Mouse (Mus musculus) intestine, postnatal 0 days (tissue): Measurements from ENCODE around the gene Tmem240. TPM values are rescaled to one million over a fixed set of nuclear protein-coding genes. Genes with fewer than 3 reads are reported as not detected.

Experiments used
- ATAC-seq: fragments of 200-750 bp; cut with Nextera tagmentation; 2 replicates; pipeline ENCODE4 v1.8.0; 2017; ENCODE audit warnings: mild to moderate bottlenecking, moderate TSS enrichment, moderate library complexity
- H3K27ac ChIP-seq: fragments of 300-500 bp; sonication (generic); 2 replicates; pipeline ENCODE4 v1.5.1; 2014; ENCODE audit warnings: mild to moderate bottlenecking, low read depth, low read length, moderate library complexity
- H3K27me3 ChIP-seq: fragments of 300-500 bp; sonication (generic); replicated peaks from 2 replicates; pipeline ENCODE4 v1.6.1; 2014; ENCODE audit warnings: low read length, mixed read lengths; ENCODE audit not compliant: control insufficient read depth, insufficient read depth
- H3K36me3 ChIP-seq: fragments of 300-500 bp; sonication (generic); 2 replicates; pipeline ENCODE4 v1.6.1; 2014; ENCODE audit warnings: mild to moderate bottlenecking, moderate library complexity; ENCODE audit not compliant: control insufficient read depth, insufficient read depth
- H3K4me1 ChIP-seq: fragments of 300-500 bp; sonication (generic); replicated peaks from 2 replicates; pipeline ENCODE4 v1.6.1; 2014; ENCODE audit warnings: antibody characterized with exemption, low read length, mixed read lengths; ENCODE audit not compliant: control insufficient read depth, insufficient read depth
- H3K4me2 ChIP-seq: fragments of 300-500 bp; sonication (generic); replicated peaks from 2 replicates; pipeline ENCODE4 v1.6.1; 2014; ENCODE audit warnings: low read depth, mild to moderate bottlenecking, moderate library complexity
- H3K4me3 ChIP-seq: fragments of 300-500 bp; sonication (generic); 2 replicates; pipeline ENCODE4 v1.5.1; 2014; ENCODE audit warnings: low read depth, low read length
- H3K9ac ChIP-seq: fragments of 300-500 bp; sonication (generic); 2 replicates; pipeline ENCODE4 v1.6.1; 2014; ENCODE audit warnings: mild to moderate bottlenecking, low read depth, low read length
- H3K9me3 ChIP-seq: fragments of 300-500 bp; sonication (generic); 2 replicates; pipeline ENCODE4 v1.6.1; 2016; ENCODE audit warnings: mixed run types; ENCODE audit not compliant: control insufficient read depth
- CTCF ChIP-seq: sonication (generic); IDR thresholded peaks from 2 replicates; pipeline ENCODE4 v1.5.1; 2016; ENCODE audit warnings: low read depth, mild to moderate bottlenecking, control low read depth, antibody characterized with exemption, moderate library complexity
- WGBS: fragments of 180-500 bp; shearing (Covaris S2); extraction: QIAGEN DNeasy Blood & Tissue Kit; methylation state at CpG from one replicate; pipeline ENCODE4 v1.1.7; 2014; 5-methylcytosine and 5-hydroxymethylcytosine counted together
- polyA plus RNA-seq: library from polyadenylated mRNA; unstranded; fragments of >200 nt; fragmentation: Nextera tagmentation; extraction: Ambion mirVana; gene quantifications from 2 replicates; pipeline ENCODE4 v1.2.1, GENCODE M21; 2015

Gene Tmem240
- polyA plus RNA-seq, 1 experiment from 2014 or later, result 0.13 TPM

DNA sequence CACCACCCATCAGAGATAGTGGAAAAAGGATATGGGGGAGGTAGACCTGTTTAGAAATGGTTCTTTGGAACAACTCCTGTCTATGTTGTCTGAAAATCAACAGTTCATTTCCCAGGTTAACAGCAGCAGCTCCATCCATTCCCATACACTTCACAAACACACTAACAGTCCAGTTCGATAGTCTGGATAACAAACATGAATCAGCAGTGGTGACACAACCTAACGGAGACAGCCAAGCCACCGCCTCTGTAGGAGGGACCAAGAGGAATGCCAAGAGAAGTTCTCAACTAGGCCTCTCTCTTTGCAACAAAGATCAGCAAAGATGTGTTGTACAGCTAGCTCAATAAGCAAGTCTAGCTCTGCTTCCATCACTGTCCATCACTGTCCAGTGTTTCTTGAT, 27.8 kb downstream of the Tmem240 start:
- H3K36me3 ChIP-seq, result peaks cover 10% of the 10 kb centered on the region; the same call in 1 of the 2 replicates
- TF ChIP-seq CTCF, result no peak
- H3K9ac ChIP-seq, result no peak overlapping the region
- WGBS, result 81% methylated on average over 3 of the region's 3 CpGs
- no peaks in the 10 kb centered on the region for H3K4me1 ChIP-seq
- H3K27ac ChIP-seq, result no peak overlapping the region
- no peak for ATAC-seq
- no peaks in the 10 kb centered on the region for H3K27me3 ChIP-seq
- H3K4me2 ChIP-seq, result no peak overlapping the region
- H3K4me3 ChIP-seq, result no peak overlapping the region
- H3K9me3 ChIP-seq, result no peaks in the 10 kb centered on the region

DNA sequence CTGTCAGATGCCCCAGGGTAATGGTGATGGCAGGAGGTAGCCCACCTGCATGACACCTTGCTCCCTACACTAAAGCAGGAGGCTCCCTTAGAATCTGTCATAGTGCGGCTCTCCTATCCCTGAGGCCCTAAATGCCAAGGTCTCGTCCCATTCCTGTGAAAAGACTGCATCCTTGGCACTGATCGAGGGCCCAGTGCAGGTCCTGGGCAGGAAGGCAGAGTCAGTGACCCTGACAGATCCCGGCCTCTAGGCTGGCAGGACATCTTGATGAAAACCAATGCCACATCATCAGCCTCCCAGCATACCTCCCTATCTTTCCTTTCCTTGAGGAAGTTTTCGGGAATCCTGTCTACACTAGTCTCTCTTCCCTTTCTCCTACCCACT, 34.9 kb downstream of the Tmem240 start:
- no peak overlapping the region for H3K27ac ChIP-seq
- peak overlapping the region; percentile 92; the same call in 1 of the 2 replicates for H3K4me2 ChIP-seq
- TF ChIP-seq CTCF, result no peak
- H3K9ac ChIP-seq, result peak overlapping the region; percentile 68; the same call in 1 of the 2 replicates
- ATAC-seq, result no peak
- no peaks in the 10 kb centered on the region; the same call in 1 of the 2 replicates for H3K36me3 ChIP-seq
- H3K4me3 ChIP-seq, result peak overlapping the region; percentile 56; the same call in 1 of the 2 replicates
- 0 out of 2 replicates have a peak, but pooled peaks cover 6% of the 10 kb centered on the region for H3K4me1 ChIP-seq
- no peaks in the 10 kb centered on the region for H3K9me3 ChIP-seq
- no peaks in the 10 kb centered on the region for H3K27me3 ChIP-seq
- 64% methylated on average over 5 of the region's 5 CpGs for WGBS

DNA sequence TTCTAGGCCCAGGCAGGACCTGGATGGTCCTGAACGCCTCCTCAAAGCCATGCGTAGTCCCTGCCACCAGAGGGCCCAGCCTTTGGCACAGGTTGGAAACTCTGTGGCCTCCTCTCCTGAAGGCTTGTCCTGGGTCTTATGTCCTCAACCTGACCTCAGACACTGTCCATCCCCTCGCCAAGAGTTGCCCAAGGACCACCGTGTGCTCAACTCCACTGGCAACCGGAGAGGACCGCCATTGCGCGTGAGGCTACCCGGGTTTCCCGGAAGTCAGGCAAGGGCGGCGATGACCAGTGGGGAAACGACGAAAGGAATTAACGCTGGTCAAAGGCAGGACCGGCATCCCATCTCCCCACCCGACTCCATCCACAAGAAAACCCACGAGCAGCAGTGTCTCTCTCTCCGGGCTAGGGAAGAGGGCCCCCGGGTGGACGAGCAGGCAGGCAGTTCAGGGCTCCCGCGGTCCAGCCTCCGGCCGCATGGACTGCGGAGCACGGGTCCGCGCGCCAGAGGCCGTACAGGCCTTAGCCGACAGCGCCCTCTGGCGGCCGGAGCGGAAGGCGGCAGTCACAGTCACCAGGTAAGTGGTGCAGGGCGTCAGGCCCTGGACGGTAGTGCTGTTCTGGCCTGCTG, 35.4 kb downstream of the Tmem240 start:
- Histone ChIP-seq H3K4me3 (peak overlapping the region; percentile 56), H3K27ac (peak overlapping the region; percentile 77; the same call in 1 of the 2 replicates), H3K4me1 (0 out of 2 replicates have a peak, but pooled peaks cover 6% of the 10 kb centered on the region), H3K9ac (peak overlapping the region; percentile 68), H3K27me3 (no peaks in the 10 kb centered on the region), H3K36me3 (no peaks in the 10 kb centered on the region; the same call in 1 of the 2 replicates), H3K4me2 (peak overlapping the region; percentile 92), H3K9me3 (no peaks in the 10 kb centered on the region)
- ATAC-seq, result peak; percentile 89
- WGBS, result under 1% methylated on average over 39 of the region's 39 CpGs
- TF ChIP-seq CTCF, result peak; percentile 99

DNA sequence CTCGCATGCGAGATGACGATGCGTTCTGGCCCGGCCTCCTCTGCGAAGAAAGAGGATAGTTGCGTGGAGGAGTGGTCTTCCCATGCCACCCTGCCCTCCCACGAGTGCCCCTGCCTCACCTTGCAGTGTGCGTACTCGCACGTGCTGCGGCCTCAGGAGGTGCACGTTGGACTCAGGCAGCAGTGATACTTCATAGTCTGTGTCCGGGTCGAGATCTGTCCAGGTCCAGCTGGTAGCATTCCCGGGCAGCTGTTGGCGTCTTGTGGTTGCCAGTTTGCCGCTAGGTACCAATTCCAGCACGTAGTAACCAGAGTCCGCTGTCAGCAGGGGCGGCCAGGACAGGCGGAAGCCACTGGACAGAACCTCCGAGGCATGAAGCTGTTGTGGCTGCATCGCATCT, 36.0 kb downstream of the Tmem240 start:
- Histone ChIP-seq H3K27me3 (no peaks in the 10 kb centered on the region), H3K9me3 (no peaks in the 10 kb centered on the region), H3K36me3 (no peaks in the 10 kb centered on the region; the same call in 1 of the 2 replicates), H3K4me2 (peak overlapping the region; percentile 92), H3K9ac (peak overlapping the region; percentile 68; the same call in 1 of the 2 replicates), H3K27ac (no peak overlapping the region), H3K4me1 (0 out of 2 replicates have a peak, but pooled peaks cover 6% of the 10 kb centered on the region), H3K4me3 (peak overlapping the region; percentile 56)
- ATAC-seq, result no peak; the same call in none of the 2 replicates
- WGBS, result 47% methylated on average over 24 of the region's 24 CpGs
- no peak for TF ChIP-seq CTCF

DNA sequence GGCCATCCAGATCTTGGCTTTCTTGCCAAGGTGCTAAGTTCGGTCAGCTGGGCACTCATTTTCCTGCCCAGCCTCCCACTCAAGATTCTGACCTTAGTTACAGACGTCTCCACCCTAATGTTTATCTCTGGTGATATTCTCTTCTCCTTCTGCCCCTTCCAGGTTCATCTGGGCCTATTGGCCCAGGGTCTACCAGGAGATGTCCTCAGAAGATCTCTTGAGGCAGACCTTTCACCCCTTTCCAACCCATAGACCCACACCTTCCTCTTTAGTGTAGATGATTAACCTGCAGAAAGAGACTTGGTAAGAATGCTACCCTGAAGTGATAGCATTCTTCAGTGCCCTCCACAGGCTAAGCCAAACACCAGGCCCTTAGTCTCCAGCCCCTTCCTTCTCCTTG, 37.1 kb downstream of the Tmem240 start:
- H3K4me1 ChIP-seq, result 0 out of 2 replicates have a peak, but pooled peaks cover 6% of the 10 kb centered on the region
- H3K9me3 ChIP-seq, result no peaks in the 10 kb centered on the region
- H3K36me3 ChIP-seq, result no peaks in the 10 kb centered on the region; the same call in 1 of the 2 replicates
- WGBS, result 52% methylated on average over 2 of the region's 2 CpGs
- no peak for TF ChIP-seq CTCF
- no peaks in the 10 kb centered on the region for H3K27me3 ChIP-seq
- H3K4me2 ChIP-seq, result no peak overlapping the region
- H3K27ac ChIP-seq, result no peak overlapping the region
- ATAC-seq, result no peak
- no peak overlapping the region for H3K4me3 ChIP-seq
- no peak overlapping the region for H3K9ac ChIP-seq

DNA sequence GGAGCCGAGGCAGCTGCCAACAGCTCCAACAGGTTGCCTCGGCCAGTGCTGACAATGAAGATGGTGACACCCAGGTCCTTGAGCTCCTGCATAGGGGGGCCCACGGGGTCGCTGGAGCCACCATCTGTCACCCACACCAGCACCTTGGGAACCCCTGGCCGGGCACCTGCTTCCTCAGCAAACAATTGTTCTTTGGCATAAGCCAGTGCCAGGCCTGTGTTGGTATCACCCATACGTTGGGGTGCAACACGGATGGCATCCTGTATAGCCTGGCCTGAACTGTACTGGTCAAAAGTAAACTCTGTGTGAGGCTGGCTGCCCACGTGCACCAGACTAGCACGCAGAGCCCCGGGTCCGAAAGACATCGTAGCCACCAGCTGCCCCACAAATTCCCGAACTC, 38.2 kb downstream of the Tmem240 start:
- no peak overlapping the region for H3K4me3 ChIP-seq
- no peak for ATAC-seq

More for the DNA sequence above, 38.2 kb downstream of the Tmem240 start:
- Histone ChIP-seq H3K36me3 (no peaks in the 10 kb centered on the region; the same call in 1 of the 2 replicates), H3K27ac (no peak overlapping the region), H3K4me2 (no peak overlapping the region), H3K4me1 (peaks cover 11% of the 10 kb centered on the region; the same call in 1 of the 2 replicates), H3K27me3 (no peaks in the 10 kb centered on the region), H3K9ac (no peak overlapping the region), H3K9me3 (no peaks in the 10 kb centered on the region)
- 88% methylated on average over 13 of the region's 13 CpGs for WGBS
- no peak for TF ChIP-seq CTCF
